Mouse (Mus musculus) mature B cell (primary cell): ENCODE results near the gene Fbxo8.

Experiments
- in situ Hi-C: fragments of 300-500 bp; cut with MboI; formaldehyde crosslinking; loops from 2 replicates; pipeline ENCODE4 v1.14.3; 2019

Gene Fbxo8

DNA sequence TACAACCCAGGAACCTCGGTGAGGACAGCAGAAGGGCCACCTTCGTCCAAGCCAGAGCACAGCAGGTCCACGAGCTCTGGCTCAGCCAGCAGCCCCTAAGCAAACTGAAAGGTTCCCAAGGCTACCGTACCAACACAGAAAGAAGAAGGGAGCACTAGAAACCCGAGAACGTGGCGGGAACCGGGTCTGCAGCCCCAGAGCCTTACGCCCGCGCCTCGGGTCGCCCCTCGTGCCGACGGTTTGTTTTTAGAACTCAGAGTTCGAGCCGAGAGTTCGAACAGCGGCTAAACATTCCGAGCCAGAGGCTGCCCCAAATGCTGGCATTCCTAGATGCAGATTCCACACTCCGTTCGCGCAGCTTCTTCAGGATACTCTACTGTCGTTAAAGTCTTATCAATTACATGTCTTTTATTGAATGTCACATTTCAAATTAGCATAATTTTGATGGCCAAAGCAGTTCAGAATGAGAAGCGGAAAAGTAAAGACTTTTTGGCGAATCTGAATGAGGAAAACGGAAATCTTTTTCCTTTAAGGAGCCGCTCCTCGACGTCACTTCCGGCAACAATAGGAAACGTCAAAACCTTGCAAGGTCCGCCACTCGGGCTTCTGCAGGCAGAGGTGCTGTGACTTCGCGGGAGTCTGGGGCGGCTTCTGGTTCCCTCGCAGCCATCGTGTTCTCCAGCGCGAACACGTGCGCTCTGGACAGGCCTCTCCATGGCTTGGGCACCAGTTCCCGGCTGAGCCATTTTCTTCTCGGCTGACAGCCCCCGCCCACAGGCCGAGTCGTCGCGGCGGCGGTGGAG, at the start of gene Fbxo8, which contains the start of gene Cep44:
Gene Fbxo8, plus strand, starts transcription at position 533 of the 803 bp plus-strand sequence.
Gene Cep44, minus strand, starts transcription at position 490 of the 803 bp plus-strand sequence.
- in situ Hi-C loops, result loop anchor here (25.0 kb wide), 1 partner anchor 937 kb away; the partner anchor contains the start of gene Sap30

GRCm38 (mm10) chr8:56501911-56502310, 49.0 kb upstream of the Fbxo8 start:
- in situ Hi-C loops, result no loop called here

GRCm38 (mm10) chr8:56508318-56508951, 42.5 kb upstream of the Fbxo8 start:
- in situ Hi-C loops, result no loop called here

DNA sequence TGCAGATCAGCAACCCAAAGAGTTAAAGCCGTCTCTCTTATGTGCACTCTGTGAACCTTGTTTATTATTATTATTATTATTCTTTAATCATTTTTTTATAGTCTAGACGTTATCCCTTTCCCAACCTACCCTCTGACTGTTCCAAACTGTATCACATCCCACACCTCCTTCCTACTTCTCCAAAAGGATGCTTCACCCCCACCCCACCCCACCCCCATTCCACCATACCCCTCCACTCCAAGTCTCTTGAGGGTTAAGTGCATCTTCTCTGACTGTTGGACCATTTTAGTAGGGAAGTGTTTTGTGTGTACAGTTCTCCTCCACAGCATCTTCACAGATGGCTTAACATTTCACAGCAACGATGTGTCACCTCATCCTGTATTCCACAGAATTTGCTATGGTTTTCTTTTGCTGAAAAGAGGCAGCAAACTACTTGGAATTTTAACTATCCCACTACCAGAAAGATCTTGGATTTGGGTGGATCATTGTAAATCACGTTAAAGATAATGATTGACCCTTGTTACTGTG, 41.9 kb upstream of the Fbxo8 start:
- in situ Hi-C loops, result no loop called here

DNA sequence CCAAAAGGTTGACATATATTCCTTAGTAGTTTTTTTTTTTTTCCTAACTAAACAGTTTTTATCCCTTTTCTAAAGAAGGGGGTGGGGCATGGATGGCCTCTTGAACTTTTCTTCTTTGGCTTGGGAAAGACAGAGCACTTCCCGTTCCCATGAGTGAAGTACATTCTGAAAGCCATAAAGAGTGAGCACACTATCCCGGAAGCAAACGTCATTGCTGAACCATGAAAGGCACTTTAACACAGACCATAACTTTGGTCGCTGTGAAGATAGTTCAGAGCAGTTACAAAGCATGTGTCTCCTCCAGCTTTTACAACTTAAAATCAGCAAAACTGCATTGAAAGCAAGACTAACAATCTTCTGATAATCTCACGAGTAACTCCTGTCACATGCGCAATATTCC, 32.0 kb upstream of the Fbxo8 start:
- in situ Hi-C loops, result no loop called here

GRCm38 (mm10) chr8:56520249-56520648, 30.6 kb upstream of the Fbxo8 start:
- in situ Hi-C loops, result no loop called here

GRCm38 (mm10) chr8:56521051-56521450, 29.8 kb upstream of the Fbxo8 start:
- in situ Hi-C loops, result no loop called here

- in situ Hi-C loops, result no loop called here
Observed at GRCm38 (mm10) chr8:56528869-56529268, 22.0 kb upstream of the Fbxo8 start.

GRCm38 (mm10) chr8:56530359-56530758, 20.5 kb upstream of the Fbxo8 start:
- in situ Hi-C loops, result no loop called here

DNA sequence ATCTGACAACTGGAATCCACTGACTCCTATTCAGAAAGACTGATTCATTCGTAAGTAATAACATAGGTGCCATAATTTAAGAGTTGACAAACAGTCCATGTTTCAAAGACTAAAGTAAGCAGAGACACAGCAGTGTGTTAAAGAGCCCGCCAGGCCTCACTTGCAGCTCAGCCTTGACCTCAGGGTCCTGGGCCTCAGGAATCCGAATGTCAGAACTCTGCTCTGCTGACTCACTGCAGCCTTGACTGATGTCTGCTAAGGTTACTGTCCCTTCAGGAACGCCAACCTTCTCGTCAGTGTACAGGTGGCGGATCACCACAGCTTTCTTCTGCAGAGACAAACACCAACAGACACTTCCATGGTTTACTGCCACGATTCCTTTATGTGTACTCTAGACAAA, 10.2 kb upstream of the Fbxo8 start:
- in situ Hi-C loops, result no loop called here

DNA sequence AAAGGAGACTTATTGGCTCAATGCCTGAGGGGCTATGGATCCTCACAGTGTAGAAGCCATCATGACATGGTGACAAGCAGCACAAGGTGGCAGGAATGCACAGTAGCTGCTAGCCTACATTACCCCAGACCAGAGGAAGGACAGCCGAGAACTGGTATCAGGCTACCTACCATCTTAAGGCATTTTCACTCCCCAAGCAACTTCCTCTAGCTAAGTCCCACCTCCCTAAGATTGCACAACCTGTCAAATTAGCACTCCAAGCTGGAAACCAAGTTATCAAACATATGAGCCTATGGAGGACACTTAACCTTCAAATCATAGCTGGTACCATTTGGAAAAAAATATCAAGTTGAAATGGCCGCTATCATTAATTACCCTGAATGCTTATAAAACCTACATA, 3.0 kb upstream of the Fbxo8 start:
- in situ Hi-C loops, result no loop called here

GRCm38 (mm10) chr8:56551361-56551852, 517 bp downstream of the Fbxo8 start:
- in situ Hi-C loops, result loop anchor here (25.0 kb wide), 1 partner anchor 936 kb away; the partner anchor contains the start of gene Sap30

DNA sequence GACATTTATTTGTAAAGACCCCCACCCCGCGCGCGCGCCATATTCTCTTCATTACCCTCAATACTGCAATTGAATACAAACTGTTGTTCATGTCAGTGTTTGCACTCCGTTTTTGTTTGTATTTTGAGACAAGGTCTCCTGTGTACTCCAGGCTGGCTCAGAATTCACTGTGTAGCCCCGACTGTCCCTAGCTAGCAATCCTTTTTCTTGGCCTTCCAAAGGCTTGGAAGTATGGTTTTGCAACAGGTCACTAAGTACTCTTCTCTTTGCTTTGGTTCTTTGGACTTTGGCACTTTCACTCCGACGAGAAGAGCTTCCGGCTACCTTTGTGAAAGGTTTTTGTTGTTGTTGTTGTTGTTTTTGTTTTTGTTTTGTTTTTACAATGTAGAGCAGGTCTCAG, 1.2 kb downstream of the Fbxo8 start:
- in situ Hi-C loops, result loop anchor here (25.0 kb wide), 1 partner anchor 935 kb away; the partner anchor contains the start of gene Sap30

DNA sequence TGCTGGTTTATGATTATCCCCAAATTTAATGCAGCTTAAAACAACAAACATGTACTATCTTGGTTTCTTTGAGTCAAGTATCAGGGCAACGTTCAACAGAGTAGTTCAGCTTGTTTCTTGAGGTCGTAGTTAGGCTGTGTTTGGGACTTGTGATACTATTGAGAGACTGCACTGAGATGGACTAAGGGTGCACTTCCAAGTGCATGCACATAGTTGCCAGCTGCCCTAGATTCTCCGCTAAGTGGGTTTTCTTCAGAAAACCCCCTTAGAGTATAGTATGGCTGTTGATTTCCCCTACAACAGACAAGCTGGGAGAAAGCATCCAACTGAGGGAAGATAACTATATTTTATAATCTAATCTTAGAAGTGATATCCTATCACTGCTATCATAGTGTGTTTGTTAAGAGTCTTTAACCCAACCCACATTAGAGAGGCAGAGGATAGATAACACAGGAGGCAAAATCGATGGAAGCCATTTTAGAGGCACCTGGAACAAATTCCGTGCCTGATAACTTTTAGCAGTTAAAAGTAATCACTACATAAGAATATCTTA, 1.7 kb downstream of the Fbxo8 start:
- in situ Hi-C loops, result loop anchor here (25.0 kb wide), 1 partner anchor 935 kb away; the partner anchor contains the start of gene Sap30

DNA sequence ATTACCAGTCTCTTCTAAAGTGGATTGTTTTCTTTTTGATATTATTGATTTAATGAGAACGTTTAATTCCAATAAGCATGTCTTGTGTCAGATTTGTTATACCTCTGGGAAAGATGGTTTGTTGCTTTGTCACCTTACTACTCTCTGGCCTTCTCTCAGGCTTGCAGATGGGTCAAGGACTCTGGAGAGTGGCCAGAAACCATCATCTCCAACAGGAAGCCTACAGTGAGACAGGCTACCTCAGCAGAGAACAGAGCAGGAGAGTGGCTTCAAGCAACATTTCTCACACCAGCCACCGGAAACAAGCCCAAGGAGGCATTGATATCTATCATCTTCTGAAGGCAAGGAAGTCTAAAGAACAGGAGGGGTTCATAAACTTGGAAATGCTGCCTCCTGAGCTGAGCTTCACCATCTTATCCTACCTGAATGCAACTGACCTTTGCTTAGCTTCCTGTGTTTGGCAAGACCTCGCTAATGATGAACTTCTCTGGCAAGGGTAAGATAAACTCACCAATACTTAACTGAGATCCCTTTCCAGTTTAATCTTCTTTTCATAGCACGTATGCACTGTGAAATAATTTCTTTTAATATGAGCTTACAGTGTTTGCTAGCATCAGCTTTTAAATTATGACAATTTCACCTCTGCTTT, 13.6 kb downstream of the Fbxo8 start:
- in situ Hi-C loops, result loop anchor here (25.0 kb wide), 1 partner anchor 923 kb away; the partner anchor contains the start of gene Sap30

- in situ Hi-C loops, result loop anchor here (25.0 kb wide), 1 partner anchor 920 kb away; the partner anchor contains the start of gene Sap30
Observed at GRCm38 (mm10) chr8:56566856-56567255, 16.0 kb downstream of the Fbxo8 start.

- in situ Hi-C loops, result no loop called here
Observed at GRCm38 (mm10) chr8:56580918-56581317, 30.0 kb downstream of the Fbxo8 start.

GRCm38 (mm10) chr8:56582841-56583240, 32.0 kb downstream of the Fbxo8 start:
- in situ Hi-C loops, result no loop called here

DNA sequence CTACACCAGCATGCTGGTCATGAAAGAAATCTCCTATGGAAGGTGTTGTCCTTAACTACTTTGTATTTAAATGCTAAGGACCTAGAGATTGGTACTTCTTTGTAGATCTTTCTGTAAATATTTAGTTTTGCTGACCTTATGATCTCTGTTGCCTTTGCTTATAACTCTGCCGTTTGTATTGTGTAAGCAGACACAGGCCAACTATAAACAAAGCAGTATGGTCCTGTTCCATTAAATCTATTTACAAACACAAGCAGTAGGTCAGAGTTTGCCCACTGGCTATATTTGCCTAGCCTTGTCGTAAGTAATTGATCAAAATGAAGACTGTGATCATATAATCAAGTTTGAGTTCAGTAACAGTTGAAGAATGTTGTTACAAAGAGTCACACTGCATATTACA, 38.1 kb downstream of the Fbxo8 start:
- in situ Hi-C loops, result no loop called here

GRCm38 (mm10) chr8:56591084-56591483, 40.2 kb downstream of the Fbxo8 start:
- in situ Hi-C loops, result no loop called here

DNA sequence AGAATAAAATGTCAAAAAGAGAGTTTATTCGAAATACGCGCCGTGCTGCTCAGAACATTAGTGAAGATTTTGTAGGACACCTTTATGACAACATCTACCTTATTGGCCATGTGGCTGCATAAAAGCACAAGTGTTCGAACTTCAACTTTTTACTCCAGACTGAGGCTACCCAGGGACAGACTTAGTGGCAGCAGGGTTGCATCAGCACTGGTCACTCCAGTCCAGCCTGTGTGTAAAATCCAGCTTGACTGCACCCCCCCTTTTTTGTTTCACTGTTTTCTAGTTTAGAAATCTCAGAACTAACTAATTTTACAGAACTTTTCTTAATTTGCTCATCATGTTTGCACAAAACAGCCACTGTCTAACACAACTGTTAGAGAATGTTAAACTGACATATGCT, 40.6 kb downstream of the Fbxo8 start:
- in situ Hi-C loops, result no loop called here

DNA sequence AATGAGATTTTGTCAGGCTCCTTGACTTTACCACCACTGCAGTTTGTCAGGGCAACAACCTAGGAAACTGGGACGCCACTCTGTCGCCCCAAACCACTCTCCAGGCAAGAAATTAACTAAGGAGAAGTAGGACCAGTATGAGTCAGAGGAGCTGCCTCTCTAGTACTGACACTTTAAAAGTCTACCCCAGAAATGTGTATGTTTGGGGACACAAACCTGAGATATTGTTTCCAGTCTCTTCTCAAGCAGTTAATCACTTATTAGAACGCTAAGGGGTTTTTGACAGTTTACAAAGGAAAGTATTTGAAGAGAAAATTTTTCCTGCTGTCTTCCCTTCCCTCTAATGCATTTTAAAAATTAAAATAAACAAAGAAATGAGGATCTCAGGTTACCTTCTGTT, 55.6 kb downstream of the Fbxo8 start:
- in situ Hi-C loops, result no loop called here
